8 mouse cellular contexts compared by ENCODE assay signal in the genomic region with DNA sequence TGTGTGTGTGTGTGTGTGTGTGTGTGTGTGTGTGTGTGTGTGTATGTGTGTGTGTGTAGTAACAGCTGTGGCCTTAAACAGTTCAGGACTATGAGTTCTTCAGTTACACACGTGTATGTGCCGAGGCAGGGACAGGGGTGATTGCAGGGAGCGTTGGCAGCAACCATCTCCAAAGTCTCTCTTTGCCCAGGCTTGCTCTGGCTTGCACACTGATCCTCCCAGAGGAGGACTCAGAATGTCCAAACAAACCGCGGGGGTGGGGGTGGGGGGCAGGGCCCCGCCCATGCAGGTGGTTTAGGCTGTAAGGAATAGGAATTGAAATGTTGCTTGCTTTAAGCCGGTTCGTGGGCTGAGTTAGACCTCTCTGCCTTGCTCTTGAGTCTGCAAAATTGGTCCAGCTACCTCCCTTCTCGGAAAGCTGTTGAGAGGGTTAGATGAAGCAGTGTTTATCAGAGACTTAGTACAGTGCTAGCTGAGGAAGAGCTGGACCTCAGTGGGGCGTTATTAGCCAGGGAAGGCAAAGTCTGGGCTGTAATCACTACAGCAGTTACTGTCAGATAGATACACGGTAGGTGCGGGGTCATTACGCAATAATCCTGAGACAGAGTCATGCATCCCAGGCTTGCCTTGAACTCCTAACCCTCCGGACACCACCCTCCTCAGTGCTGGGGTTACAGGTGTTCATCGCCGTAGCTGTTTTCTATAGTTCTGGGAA. TPM values are rescaled to one million over a fixed set of nuclear protein-coding genes. Genes with fewer than 3 reads are reported as not detected.
DNase-seq lines count a peak whose midpoint lies in the region; ATAC-seq lines count a peak whose summit lies in the region.

No protein-coding gene starts in this region.

- H3K4me2 ChIP-seq in heart, embryonic 13.5 days = peak overlapping the region; percentile 82
- peak overlapping the region; percentile 75; the same call in 1 of the 2 replicates for H3K4me2 ChIP-seq in forebrain, embryonic 15.5 days (replicated peaks)
- H3K4me2 ChIP-seq in liver, embryonic 16.5 days (ENCODE audit: low read depth, low read length) = peak overlapping the region; percentile 86

- peak overlapping the region; percentile 50 for H3K4me3 ChIP-seq in heart, embryonic 13.5 days
- no peak overlapping the region for H3K4me3 ChIP-seq in forebrain, embryonic 15.5 days
- peak overlapping the region; percentile 53 for H3K4me3 ChIP-seq in liver, embryonic 16.5 days (ENCODE audit: low read depth, low read length)

- no peaks in the 10 kb centered on the region for H3K9me3 ChIP-seq in heart, embryonic 13.5 days
- no peaks in the 10 kb centered on the region for H3K9me3 ChIP-seq in forebrain, embryonic 15.5 days
- H3K9me3 ChIP-seq in liver, embryonic 16.5 days (replicated peaks; ENCODE audit: control insufficient read depth, low read length) = no peaks in the 10 kb centered on the region

- peaks cover 48% of the 10 kb centered on the region for H3K4me1 ChIP-seq in heart, embryonic 13.5 days
- peaks cover 42% of the 10 kb centered on the region for H3K4me1 ChIP-seq in forebrain, embryonic 15.5 days
- peaks cover 28% of the 10 kb centered on the region for H3K4me1 ChIP-seq in liver, embryonic 16.5 days (ENCODE audit: control insufficient read depth, low read depth, low read length)

- intact Hi-C loops in heart, postnatal 14 days (cut with DNase I) = no loop called here
- intact Hi-C loops in left cerebral cortex, postnatal 10 days (cut with DNase I) = loop anchor here (5.0 kb wide), 1 partner anchor 35 kb away; no protein-coding TSS in a partner anchor

- H3K9ac ChIP-seq in heart, embryonic 13.5 days = peak overlapping the region; percentile 76
- H3K9ac ChIP-seq in forebrain, embryonic 15.5 days (replicated peaks) = no peak overlapping the region
- H3K9ac ChIP-seq in liver, embryonic 16.5 days (ENCODE audit: low read depth, low read length) = no peak overlapping the region; the same call in 1 of the 2 replicates

- H3K36me3 ChIP-seq in heart, embryonic 13.5 days = 0 out of 2 replicates have a peak, but pooled peaks cover 8% of the 10 kb centered on the region
- no peaks in the 10 kb centered on the region for H3K36me3 ChIP-seq in forebrain, embryonic 15.5 days
- H3K36me3 ChIP-seq in liver, embryonic 16.5 days (ENCODE audit: control insufficient read depth, insufficient read depth) = no peaks in the 10 kb centered on the region

- DNase-seq in heart, postnatal 14 days = no peak
- DNase-seq in CD4-positive helper T cell, adult 2 months (ENCODE audit: low read depth, low spot score) = peak; percentile 12
- DNase-seq in layer of hippocampus, postnatal 36 days = no peak
- DNase-seq in left cerebral cortex, postnatal 10 days (ENCODE audit: extremely low spot score in 1 of 2, low spot score in 2 of 2) = no peak
- no peak for DNase-seq in layer of hippocampus, postnatal 10 days (ENCODE audit: low spot score in 2 of 2)

- no peak overlapping the region for H3K27ac ChIP-seq in heart, embryonic 13.5 days (replicated peaks)
- peak overlapping the region; percentile 89 for H3K27ac ChIP-seq in forebrain, embryonic 15.5 days (replicated peaks)
- no peak overlapping the region for H3K27ac ChIP-seq in liver, embryonic 16.5 days (ENCODE audit: low read length)

- ATAC-seq in heart, embryonic 13.5 days (ENCODE audit: extremely low read depth, insufficient number of reproducible peaks, low FRiP score, low TSS enrichment) = no peak
- 0 out of 2 replicates have a peak, but pooled peaks have one; percentile 30 for ATAC-seq in forebrain, embryonic 15.5 days (replicated peaks)
- 0 out of 2 replicates have a peak, but pooled peaks have one; percentile 12 for ATAC-seq in liver, embryonic 16.5 days (ENCODE audit: low read depth)

- 60% methylated on average over 16 of the region's 16 CpGs for WGBS in heart, embryonic 13.5 days
- WGBS in forebrain, embryonic 15.5 days = 70% methylated on average over 16 of the region's 16 CpGs
- 13% methylated on average over 16 of the region's 16 CpGs for WGBS in liver, embryonic 16.5 days (ENCODE audit: insufficient replicate concordance)

- H3K27me3 ChIP-seq in heart, embryonic 13.5 days (replicated peaks) = no peaks in the 10 kb centered on the region
- H3K27me3 ChIP-seq in forebrain, embryonic 15.5 days = no peaks in the 10 kb centered on the region
- peaks cover 7% of the 10 kb centered on the region; the same call in 1 of the 2 replicates for H3K27me3 ChIP-seq in liver, embryonic 16.5 days (ENCODE audit: control insufficient read depth, insufficient read depth, low read depth, low read length)

RNA-seq across cellular contexts. Expression of a gene that starts 5.9 kb away (rescaled TPM):
- 9.0 and 9.9 TPM in 2 replicates for polyA plus RNA-seq in heart, embryonic 13.5 days (2015; fragmentation: Nextera tagmentation; extraction: Ambion mirVana)
- 1 to 10 TPM; 7.5 to 8.6 TPM for total RNA-seq in heart, postnatal 14 days (2021)
- polyA plus RNA-seq in forebrain, embryonic 15.5 days (2015; fragmentation: Nextera tagmentation; extraction: Ambion mirVana) = 7.7 TPM in 2 replicates
- polyA plus RNA-seq in liver, embryonic 16.5 days (2015; fragmentation: Nextera tagmentation; extraction: Ambion mirVana) = 6.6 and 8.2 TPM in 2 replicates
- 1 to 10 TPM; 6.6 to 8.2 TPM for total RNA-seq in layer of hippocampus, postnatal 36 days (2021)
- 10 to 100 TPM; 11.3 to 12.9 TPM for total RNA-seq in left cerebral cortex, postnatal 10 days (2021)
- total RNA-seq in layer of hippocampus, postnatal 10 days (2021) = 10 to 100 TPM; 11.5 to 13.1 TPM

RNA-seq across cellular contexts. Expression of a gene that starts 18.4 kb away (rescaled TPM):
- 2.7 and 3.3 TPM in 2 replicates for polyA plus RNA-seq in heart, embryonic 13.5 days (2015; fragmentation: Nextera tagmentation; extraction: Ambion mirVana)
- 10 to 100 TPM; 11.4 to 12.0 TPM for total RNA-seq in heart, postnatal 14 days (2021)
- polyA plus RNA-seq in forebrain, embryonic 15.5 days (2015; fragmentation: Nextera tagmentation; extraction: Ambion mirVana) = 0.22 and 0.34 TPM in 2 replicates
- 0.21 and 0.25 TPM in 2 replicates for polyA plus RNA-seq in liver, embryonic 16.5 days (2015; fragmentation: Nextera tagmentation; extraction: Ambion mirVana)
- 10 to 100 TPM; 41.8 to 45.5 TPM for total RNA-seq in layer of hippocampus, postnatal 36 days (2021)
- 10 to 100 TPM; 29.6 to 31.2 TPM for total RNA-seq in left cerebral cortex, postnatal 10 days (2021)
- 10 to 100 TPM; 26.2 to 27.5 TPM for total RNA-seq in layer of hippocampus, postnatal 10 days (2021)

RNA-seq across cellular contexts. Expression of a gene that starts 59.0 kb away (rescaled TPM):
- 0.11 and 0.19 TPM in 2 replicates for polyA plus RNA-seq in heart, embryonic 13.5 days (2015; fragmentation: Nextera tagmentation; extraction: Ambion mirVana)
- total RNA-seq in heart, postnatal 14 days (2021) = under 1 TPM; 0.68 to 0.96 TPM
- 0.05 and 0.11 TPM in 2 replicates for polyA plus RNA-seq in forebrain, embryonic 15.5 days (2015; fragmentation: Nextera tagmentation; extraction: Ambion mirVana)
- 0.02 and 0.12 TPM in 2 replicates for polyA plus RNA-seq in liver, embryonic 16.5 days (2015; fragmentation: Nextera tagmentation; extraction: Ambion mirVana)
- total RNA-seq in layer of hippocampus, postnatal 36 days (2021) = not detected
- not detected for total RNA-seq in left cerebral cortex, postnatal 10 days (2021)
- total RNA-seq in layer of hippocampus, postnatal 10 days (2021) = not detected
